Mouse (Mus musculus) ES-E14 (cell line): ENCODE measurements around the gene Abcc2.

Experiments used
- CHD2 ChIP-seq: IDR thresholded peaks from 2 replicates; pipeline ENCODE4 v1.6.1; 2014; ENCODE audit warnings: mild to moderate bottlenecking, low read depth, low read length, inconsistent platforms
- HCFC1 ChIP-seq: IDR thresholded peaks from 2 replicates; pipeline ENCODE4 v1.6.1; 2012; ENCODE audit warnings: low read length, inconsistent platforms, borderline replicate concordance; ENCODE audit not compliant: insufficient read depth
- MAFK ChIP-seq: IDR thresholded peaks from 2 replicates; pipeline ENCODE4 v1.6.1; 2014; ENCODE audit warnings: mild to moderate bottlenecking, low read depth, low read length, inconsistent platforms; ENCODE audit not compliant: insufficient read depth

DNA sequence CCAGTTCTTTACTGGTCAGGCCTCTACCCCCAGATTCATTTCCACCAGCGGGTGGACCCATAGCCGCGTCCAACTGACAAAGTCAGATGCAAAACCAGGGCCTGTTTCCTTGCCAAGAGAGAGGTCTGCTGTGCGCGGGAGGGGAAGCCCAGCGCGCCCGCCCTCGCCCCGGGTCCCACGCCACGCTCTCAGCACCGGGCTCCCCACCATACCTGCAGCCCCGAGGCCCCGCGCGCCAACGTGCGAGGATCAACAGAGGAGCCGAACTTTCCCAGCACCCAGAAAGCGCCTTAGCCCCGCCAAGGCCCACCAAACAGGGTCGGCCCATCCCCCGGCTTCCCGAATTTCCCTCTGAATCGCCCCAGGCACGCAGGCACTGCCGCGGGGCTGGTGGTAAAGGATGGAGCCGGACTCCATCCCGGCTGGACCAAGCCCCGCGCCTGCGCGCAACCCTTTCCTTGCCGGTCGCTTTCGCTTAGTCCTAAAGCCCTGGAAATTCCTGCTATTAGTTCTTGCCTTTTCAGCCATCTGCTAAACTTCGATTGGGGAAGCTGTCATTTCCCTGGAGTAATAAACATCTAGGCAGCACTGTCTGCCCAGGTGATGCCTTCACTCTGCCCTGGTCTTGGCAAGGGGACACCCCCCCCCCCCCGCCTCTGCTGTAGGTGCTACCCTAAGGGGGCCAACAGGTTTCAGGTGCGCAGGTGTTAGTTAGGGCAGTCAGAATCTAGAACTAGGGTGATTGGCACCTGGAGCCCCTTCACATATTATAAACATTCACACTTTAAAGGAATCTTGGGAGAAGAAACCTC, 97.6 kb downstream of the Abcc2 start:
- TF ChIP-seq MAFK (0 out of 2 replicates have a peak, but pooled peaks have one; percentile 4), HCFC1 (0 out of 2 replicates have a peak, but pooled peaks have one; percentile 61), CHD2 (no peak)
